Mouse (Mus musculus) skeletal muscle tissue, adult 2 months (tissue): ENCODE data around the gene Thumpd2.

ENCODE experiments used
- DNase-seq: peaks from one replicate; pipeline ENCODE4 v3.0.0-alpha.2; 2012; ENCODE audit warnings: low read depth, low spot score

Thumpd2 gene

GRCm38 (mm10) chr17:81032957-81033356 lies 31.9 kb downstream of the Thumpd2 start:
- no peak for DNase-seq

- DNase-seq: no peak
Measured at GRCm38 (mm10) chr17:81031830-81032442, 32.9 kb downstream of the Thumpd2 start.

- no peak for DNase-seq
Measured at GRCm38 (mm10) chr17:81027331-81027730, 37.6 kb downstream of the Thumpd2 start.

GRCm38 (mm10) chr17:81017132-81017531 lies 47.8 kb downstream of the Thumpd2 start:
- no peak for DNase-seq

- DNase-seq: peak; percentile 20
Measured at GRCm38 (mm10) chr17:81015814-81016447, 49.0 kb downstream of the Thumpd2 start.

GRCm38 (mm10) chr17:81010844-81011685 lies 53.8 kb downstream of the Thumpd2 start:
- DNase-seq: no peak

GRCm38 (mm10) chr17:81010199-81010598 lies 54.7 kb downstream of the Thumpd2 start:
- no peak for DNase-seq

- no peak for DNase-seq
Measured at GRCm38 (mm10) chr17:81009112-81009511, 55.8 kb downstream of the Thumpd2 start.

- DNase-seq: no peak
Measured at GRCm38 (mm10) chr17:81005292-81005691, 59.6 kb downstream of the Thumpd2 start.

GRCm38 (mm10) chr17:81004454-81004853 lies 60.4 kb downstream of the Thumpd2 start:
- DNase-seq: no peak

GRCm38 (mm10) chr17:81002130-81002529 lies 62.8 kb downstream of the Thumpd2 start:
- DNase-seq: no peak

- no peak for DNase-seq
Measured at GRCm38 (mm10) chr17:81001647-81002046, 63.2 kb downstream of the Thumpd2 start.

GRCm38 (mm10) chr17:81001010-81001409 lies 63.9 kb downstream of the Thumpd2 start:
- no peak for DNase-seq

GRCm38 (mm10) chr17:80998958-80999357 lies 65.9 kb downstream of the Thumpd2 start:
- peak; percentile 1 for DNase-seq

- no peak for DNase-seq
Measured at GRCm38 (mm10) chr17:80997226-80997625, 67.7 kb downstream of the Thumpd2 start.

- no peak for DNase-seq
Measured at GRCm38 (mm10) chr17:80991535-80992127, 73.3 kb downstream of the Thumpd2 start.

GRCm38 (mm10) chr17:80982976-80983375 lies 81.9 kb downstream of the Thumpd2 start:
- no peak for DNase-seq

GRCm38 (mm10) chr17:80982412-80982787 lies 82.5 kb downstream of the Thumpd2 start:
- DNase-seq: peak; percentile 44

GRCm38 (mm10) chr17:80981721-80982411 lies 83.0 kb downstream of the Thumpd2 start:
- DNase-seq: no peak

GRCm38 (mm10) chr17:80980096-80980495 lies 84.8 kb downstream of the Thumpd2 start:
- no peak for DNase-seq

GRCm38 (mm10) chr17:80977245-80977644 lies 87.6 kb downstream of the Thumpd2 start:
- no peak for DNase-seq
